Mouse (Mus musculus): ENCODE measurements at regions not wholly inside any gene's neighbourhood (a gene's known extent, or its start where the extent isn't known, plus 50 kb on each side); places are given as distances from the start of the nearest gene placed in this dataset.

DNA sequence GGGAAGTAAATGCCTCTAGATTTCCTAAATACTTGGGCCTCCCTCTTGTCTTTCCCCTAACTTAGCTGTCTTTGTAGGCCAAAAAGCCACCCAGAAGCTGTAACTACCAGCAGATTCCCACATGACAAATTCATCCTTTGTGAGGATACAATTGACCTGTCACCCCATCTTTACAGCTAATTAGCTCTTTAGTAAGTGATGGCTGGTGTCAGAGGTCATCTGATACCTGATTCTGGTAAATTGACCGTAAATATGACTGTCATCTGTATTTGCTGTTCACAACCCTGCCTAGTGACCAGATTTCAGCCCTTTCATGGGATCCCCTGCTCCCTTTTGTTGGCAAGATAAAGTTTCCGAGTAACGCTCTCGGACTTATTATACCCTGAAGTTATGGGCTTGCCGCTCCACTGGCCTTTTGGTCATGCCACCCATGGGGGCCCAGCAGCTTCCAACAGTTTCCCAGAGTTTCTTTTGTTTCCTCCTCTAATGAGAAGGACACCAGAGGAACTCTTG is 279.5 kb downstream of the Gpat3 start:
- no peak for DNase-seq (ENCODE audit: low spot score)

DNA sequence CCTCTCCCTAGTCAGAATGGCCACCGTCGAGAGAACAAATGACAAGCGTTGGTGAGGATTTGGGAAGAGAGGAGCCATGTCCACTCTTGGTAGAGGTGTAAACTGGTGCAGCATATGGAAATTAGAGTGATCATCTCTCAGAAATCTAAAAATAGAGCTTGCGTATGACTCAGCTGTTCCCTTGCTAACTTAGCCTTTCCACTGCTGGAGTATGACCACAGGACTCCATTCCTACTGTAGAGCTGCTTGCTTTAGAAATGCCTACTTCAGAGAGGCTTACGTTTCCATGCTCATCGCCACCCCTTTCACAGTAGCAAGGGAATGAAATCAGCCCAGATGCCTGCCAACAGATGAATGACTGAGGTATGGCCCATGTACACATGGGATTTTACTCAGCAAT is 277.4 kb downstream of the Gpat3 start:
- DNase-seq (ENCODE audit: low spot score) = no peak

GRCm38 (mm10) chr5:101120509-101121201 is 275.1 kb downstream of the Gpat3 start:
- no peak for DNase-seq (ENCODE audit: low spot score)

GRCm38 (mm10) chr5:101112151-101112769 is 266.7 kb downstream of the Gpat3 start:
- no peak for DNase-seq (ENCODE audit: low spot score)

- no peak for DNase-seq (ENCODE audit: low spot score)
These were observed 266.1 kb downstream of the Gpat3 start for GRCm38 (mm10) chr5:101111619-101112018.

- DNase-seq (ENCODE audit: low spot score) = no peak
These were observed 255.6 kb downstream of the Gpat3 start for GRCm38 (mm10) chr5:101100975-101101699.

GRCm38 (mm10) chr5:101091027-101091598 is 245.6 kb downstream of the Gpat3 start:
- no peak for DNase-seq (ENCODE audit: low spot score)

- DNase-seq (ENCODE audit: low spot score) = no peak
These were observed 245.0 kb downstream of the Gpat3 start for GRCm38 (mm10) chr5:101090415-101091026.

- DNase-seq (ENCODE audit: low spot score) = no peak
These were observed 239.7 kb downstream of the Gpat3 start for GRCm38 (mm10) chr5:101085199-101085598.

GRCm38 (mm10) chr5:101082611-101083010 is 237.1 kb downstream of the Gpat3 start:
- DNase-seq (ENCODE audit: low spot score) = no peak

GRCm38 (mm10) chr5:101064308-101064707 is 218.8 kb downstream of the Gpat3 start:
- DNase-seq (ENCODE audit: low spot score) = no peak

DNA sequence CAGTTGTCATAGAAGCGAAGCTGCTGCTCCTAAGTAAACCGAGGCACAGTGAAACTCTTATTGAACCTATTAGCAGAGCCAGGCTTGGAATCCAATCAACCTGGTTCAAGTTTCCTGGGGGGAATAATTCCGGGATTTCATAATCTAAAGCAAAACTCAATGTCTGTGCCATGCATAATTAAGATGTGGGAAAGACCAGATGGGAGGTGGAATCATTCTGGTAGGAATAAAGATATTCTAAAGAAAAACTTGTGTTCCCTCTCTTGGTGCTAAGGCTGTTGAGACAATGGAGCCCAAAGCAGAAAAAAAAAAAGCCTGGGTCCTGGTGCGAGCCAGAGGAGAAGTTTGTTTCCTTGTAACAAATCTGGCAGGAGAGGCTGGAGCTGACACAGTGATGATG is 217.7 kb downstream of the Gpat3 start:
- DNase-seq (ENCODE audit: low spot score) = no peak

DNA sequence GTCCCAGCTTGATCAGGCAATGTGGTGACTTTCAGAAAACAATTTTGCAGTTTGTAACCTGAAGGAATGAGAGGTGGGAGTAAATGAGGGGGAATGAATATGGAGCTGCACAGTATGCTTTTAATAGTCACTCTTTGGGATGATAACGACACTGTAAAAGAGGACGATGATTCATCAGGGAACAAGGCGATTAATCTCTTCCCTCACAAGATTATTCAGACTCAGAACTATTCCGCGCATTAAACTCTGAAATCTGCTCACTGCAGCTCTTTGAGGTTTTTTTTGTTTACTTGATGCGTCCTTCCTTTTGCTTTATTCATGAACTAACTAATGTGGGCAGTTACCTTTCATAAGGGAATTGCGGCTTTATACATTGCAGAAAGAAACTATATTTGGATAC is 206.1 kb downstream of the Gpat3 start:
- DNase-seq (ENCODE audit: low spot score) = no peak

GRCm38 (mm10) chr5:101040488-101040887 is 195.0 kb downstream of the Gpat3 start:
- DNase-seq (ENCODE audit: low spot score) = no peak

- no peak for DNase-seq (ENCODE audit: low spot score)
These were observed 187.5 kb downstream of the Gpat3 start for GRCm38 (mm10) chr5:101032968-101033367.

- no peak for DNase-seq (ENCODE audit: low spot score)
These were observed 186.8 kb downstream of the Gpat3 start for GRCm38 (mm10) chr5:101032147-101032900.

DNA sequence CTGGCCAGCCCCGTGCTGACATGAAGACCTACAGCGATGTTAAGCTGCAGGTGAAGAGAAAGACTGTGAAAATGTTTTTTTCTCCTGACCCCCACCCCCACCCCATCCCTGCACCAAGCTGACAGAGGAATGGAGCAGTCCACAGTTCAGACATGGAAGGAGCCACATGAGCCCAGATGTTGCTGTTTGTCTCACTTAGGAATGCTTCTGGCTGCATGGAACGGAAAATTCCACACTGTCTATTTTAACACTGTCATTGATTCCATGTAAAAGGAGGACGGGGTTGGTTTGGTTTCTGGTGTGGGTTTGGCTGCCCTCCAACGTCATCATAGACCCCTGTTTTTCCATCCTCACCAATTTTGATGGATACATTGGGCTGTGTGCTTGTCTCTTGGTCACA is 179.3 kb downstream of the Gpat3 start:
- DNase-seq (ENCODE audit: low spot score) = no peak

GRCm38 (mm10) chr5:101023784-101024183 is 178.3 kb downstream of the Gpat3 start:
- no peak for DNase-seq (ENCODE audit: low spot score)

GRCm38 (mm10) chr5:101020784-101021183 is 175.3 kb downstream of the Gpat3 start:
- DNase-seq (ENCODE audit: low spot score) = peak; percentile 29

DNA sequence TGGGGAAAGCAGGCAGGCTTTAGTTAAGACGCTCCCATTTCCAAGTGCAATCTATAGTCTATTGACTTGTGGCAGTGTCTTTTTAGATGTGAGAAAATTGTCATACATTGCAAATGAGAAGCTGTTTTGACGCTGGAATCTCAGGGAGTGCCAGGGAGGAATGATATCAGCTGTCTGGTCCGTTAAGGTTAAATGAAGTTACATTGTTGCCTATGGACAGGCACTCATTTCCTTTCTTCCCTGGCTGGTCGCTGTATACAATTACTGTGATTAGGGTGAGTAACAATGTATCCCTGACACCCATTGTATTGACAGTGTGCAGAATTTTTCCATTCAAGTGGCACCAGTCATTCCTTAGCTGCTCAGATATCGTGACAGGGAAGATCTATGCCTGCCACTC is 168.3 kb downstream of the Gpat3 start:
- no peak for DNase-seq (ENCODE audit: low spot score)

DNA sequence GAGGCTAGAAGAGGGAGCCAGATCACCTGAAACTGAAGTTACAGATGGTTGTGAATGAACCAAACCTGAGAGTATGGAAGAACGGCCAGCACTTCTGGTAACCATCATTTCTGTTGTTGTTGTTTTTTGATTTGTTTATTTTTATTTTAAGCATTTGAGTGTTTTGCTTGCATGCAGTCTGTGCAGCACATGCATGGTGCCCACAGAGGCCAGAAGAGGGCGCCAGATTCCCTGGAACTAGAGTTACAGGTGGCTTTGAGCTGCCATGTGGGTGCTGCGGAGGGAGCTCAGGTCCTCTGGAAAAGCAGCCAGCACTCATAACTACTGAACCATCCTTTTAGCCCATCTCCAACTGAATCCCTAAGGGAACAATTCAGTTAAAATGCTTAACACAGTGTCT is 159.7 kb downstream of the Gpat3 start:
- no peak for DNase-seq (ENCODE audit: low spot score)
